ENCODE assay signal across 8 mouse cellular contexts in genomic region chr13:3742094-3742730, GRCm38 (mm10).
DNase-seq lines count a peak whose midpoint lies in the region; ATAC-seq and TF ChIP-seq lines count a peak whose summit lies in the region.

No protein-coding gene starts in this region.

- no peak for TF ChIP-seq POLR2A in brain, embryonic 14.5 days (IDR thresholded peaks at IDR 0.05; ENCODE audit: borderline replicate concordance, extremely low read depth, insufficient read depth, insufficient read length, poor library complexity, severe bottlenecking)

- no peaks in the 10 kb centered on the region for H3K27me3 ChIP-seq in heart, embryonic 12.5 days (replicated peaks)
- no peaks in the 10 kb centered on the region for H3K27me3 ChIP-seq in limb, embryonic 13.5 days
- H3K27me3 ChIP-seq in midbrain, postnatal 0 days (ENCODE audit: insufficient read depth, low read length) = no peaks in the 10 kb centered on the region

- ATAC-seq in heart, embryonic 12.5 days (ENCODE audit: insufficient number of reproducible peaks, low FRiP score) = peak; percentile 79
- ATAC-seq in limb, embryonic 13.5 days (ENCODE audit: low FRiP score, low read depth) = peak; percentile 82
- 0 out of 2 replicates have a peak, but pooled peaks have one; percentile 39 for ATAC-seq in midbrain, postnatal 0 days (ENCODE audit: low FRiP score)

- H3K4me1 ChIP-seq in heart, embryonic 12.5 days (replicated peaks) = peaks cover 29% of the 10 kb centered on the region
- peaks cover 42% of the 10 kb centered on the region for H3K4me1 ChIP-seq in limb, embryonic 13.5 days
- no peaks in the 10 kb centered on the region for H3K4me1 ChIP-seq in midbrain, postnatal 0 days (ENCODE audit: insufficient read depth, low read length)

- TF ChIP-seq CTCF in brain, embryonic 14.5 days (IDR thresholded peaks at IDR 0.05; ENCODE audit: borderline replicate concordance, extremely low read depth, insufficient read depth, insufficient read length) = no peak
- TF ChIP-seq CTCF in midbrain, postnatal 0 days (IDR thresholded peaks at IDR 0.05) = no peak

- no peaks in the 10 kb centered on the region for H3K9me3 ChIP-seq in heart, embryonic 12.5 days (replicated peaks)
- no peaks in the 10 kb centered on the region for H3K9me3 ChIP-seq in limb, embryonic 13.5 days
- no peaks in the 10 kb centered on the region for H3K9me3 ChIP-seq in midbrain, postnatal 0 days (ENCODE audit: low read length)

- H3K4me3 ChIP-seq in heart, embryonic 12.5 days = no peak overlapping the region
- no peak overlapping the region for H3K4me3 ChIP-seq in limb, embryonic 13.5 days
- H3K4me3 ChIP-seq in midbrain, postnatal 0 days (ENCODE audit: low read depth, low read length) = no peak overlapping the region

- no peak overlapping the region for H3K9ac ChIP-seq in heart, embryonic 12.5 days
- H3K9ac ChIP-seq in limb, embryonic 13.5 days = no peak overlapping the region
- no peak overlapping the region for H3K9ac ChIP-seq in midbrain, postnatal 0 days (replicated peaks; ENCODE audit: low read length, poor library complexity, severe bottlenecking)

- DNase-seq in B cell, adult 2 months = peak; percentile 21 to 24
- peak; percentile 94 for DNase-seq in brain, embryonic 14.5 days (ENCODE audit: low read depth)
- DNase-seq in midbrain, postnatal 0 days (ENCODE audit: low spot score) = peak; percentile 58
- DNase-seq in adrenal gland, adult 2 months = no peak
- DNase-seq in cerebellum, adult 11-12 months = no peak
- DNase-seq in left cerebral cortex, adult 11 months (ENCODE audit: low spot score) = no peak

- H3K36me3 ChIP-seq in heart, embryonic 12.5 days = no peaks in the 10 kb centered on the region
- no peaks in the 10 kb centered on the region for H3K36me3 ChIP-seq in limb, embryonic 13.5 days
- no peaks in the 10 kb centered on the region for H3K36me3 ChIP-seq in midbrain, postnatal 0 days (ENCODE audit: insufficient read depth, low read length)

- 34% methylated on average over 2 of the region's 2 CpGs for WGBS in heart, embryonic 12.5 days
- 27% methylated on average over 2 of the region's 2 CpGs for WGBS in limb, embryonic 13.5 days
- 67% methylated on average over 2 of the region's 2 CpGs for WGBS in midbrain, postnatal 0 days

- H3K27ac ChIP-seq in heart, embryonic 12.5 days (ENCODE audit: poor library complexity, severe bottlenecking) = peak overlapping the region; percentile 80
- peak overlapping the region; percentile 97 for H3K27ac ChIP-seq in limb, embryonic 13.5 days
- no peak overlapping the region for H3K27ac ChIP-seq in midbrain, postnatal 0 days (ENCODE audit: low read depth, low read length)

- H3K4me2 ChIP-seq in heart, embryonic 12.5 days = 0 out of 2 replicates have a peak overlapping the region, but pooled peaks have one; percentile 9
- H3K4me2 ChIP-seq in limb, embryonic 13.5 days (replicated peaks) = peak overlapping the region; percentile 44; the same call in 1 of the 2 replicates
- no peak overlapping the region for H3K4me2 ChIP-seq in midbrain, postnatal 0 days (ENCODE audit: low read depth, low read length, poor library complexity, severe bottlenecking)

Comparison
In these comparisons a context has a peak if more than half of its experiments do, and no peak if none do; other contexts are left out.
1. DNase-seq: peak in B cell, adult 2 months (2 of 2), brain, embryonic 14.5 days (single experiment) and midbrain, postnatal 0 days (single experiment); none in adrenal gland, adult 2 months (single experiment), cerebellum, adult 11-12 months (single experiment) and left cerebral cortex, adult 11 months (single experiment).
2. Peak in every context shown above with its lines, with median percentiles within 50 percentile points of each other: ATAC-seq.